Mouse (Mus musculus) cerebellum, adult 2 months (tissue): ENCODE measurements at regions not wholly inside any gene's neighbourhood (a gene's known extent, or its start where the extent isn't known, plus 50 kb on each side); places are given as distances from the start of the nearest gene placed in this dataset.

Experiments used
- CTCF ChIP-seq: fragments of 200-500 bp; IDR thresholded peaks from 2 replicates; pipeline ENCODE4 v1.5.1; 2011; ENCODE audit warnings: low read depth, mild to moderate bottlenecking, control low read depth, low read length, moderate library complexity, borderline replicate concordance; ENCODE audit not compliant: insufficient read depth
- POLR2A ChIP-seq: fragments of 200-500 bp; IDR thresholded peaks from 2 replicates; pipeline ENCODE4 v1.6.1; 2011; ENCODE audit warnings: low read length, control low read depth, borderline replicate concordance; ENCODE audit not compliant: insufficient read depth

DNA sequence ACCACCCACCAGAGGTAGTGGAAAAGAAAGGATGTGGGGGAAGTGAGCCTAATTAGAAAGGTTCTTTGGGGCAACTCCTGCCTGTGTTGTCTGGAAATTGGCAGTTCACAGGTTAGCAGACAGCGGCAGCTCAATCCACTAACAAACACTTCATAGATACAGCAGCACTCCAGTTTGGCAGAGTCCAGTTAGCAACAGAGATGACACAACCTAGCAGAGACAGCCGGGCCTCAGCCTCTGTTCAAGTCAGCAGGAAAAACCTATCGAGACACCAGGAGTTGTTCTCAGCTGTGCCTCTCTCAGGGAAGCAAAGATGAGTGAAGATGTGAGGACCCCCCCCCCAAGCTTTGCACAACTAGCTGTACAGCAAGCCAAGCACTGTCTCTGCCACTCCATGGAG, 131.2 kb downstream of the Ibtk start:
- TF ChIP-seq CTCF (no peak), POLR2A (no peak)
